7 mouse cellular contexts compared by ENCODE assay signal in genomic region chr8:119943616-119944015, GRCm38 (mm10). TPM values are rescaled to one million over a fixed set of nuclear protein-coding genes. Genes with fewer than 3 reads are reported as not detected.
"Had no signal": no experiment of that assay in that cellular context is flagged by ENCODE, and none has a peak within 500 bp of the region (broad histone marks: within the 10 kb centered on the region; RNA-seq: fewer than 3 reads in every experiment).

No protein-coding gene starts in this region.

- H3K4me1 ChIP-seq: limb, embryonic 15.5 days; liver, embryonic 12.5 days had no signal

- H3K9ac ChIP-seq: limb, embryonic 15.5 days; liver, embryonic 12.5 days; lung, embryonic 14.5 days; midbrain, embryonic 15.5 days; neural tube, embryonic 13.5 days had no signal

- H3K4me2 ChIP-seq: limb, embryonic 15.5 days; liver, embryonic 12.5 days; lung, embryonic 14.5 days; midbrain, embryonic 15.5 days; neural tube, embryonic 13.5 days had no signal

- H3K27ac ChIP-seq: limb, embryonic 15.5 days; liver, embryonic 12.5 days; midbrain, embryonic 10.5 days; midbrain, embryonic 15.5 days; neural tube, embryonic 13.5 days had no signal

- H3K27me3 ChIP-seq: limb, embryonic 15.5 days; liver, embryonic 12.5 days; midbrain, embryonic 15.5 days; neural tube, embryonic 13.5 days had no signal

- H3K9me3 ChIP-seq: limb, embryonic 15.5 days; liver, embryonic 12.5 days; midbrain, embryonic 10.5 days; midbrain, embryonic 15.5 days; neural tube, embryonic 13.5 days had no signal

- H3K4me3 ChIP-seq: limb, embryonic 15.5 days; liver, embryonic 12.5 days; midbrain, embryonic 10.5 days; midbrain, embryonic 15.5 days; neural tube, embryonic 13.5 days had no signal

RNA-seq across cellular contexts. Expression of gene Gm20388, which starts 33.0 kb away (rescaled TPM):
- polyA plus RNA-seq: limb, embryonic 11.5 days; liver, embryonic 12.5 days; lung, embryonic 14.5 days had no signal
